Mouse (Mus musculus): ENCODE measurements around the gene Dydc1. TPM values are rescaled to one million over a fixed set of nuclear protein-coding genes. Genes with fewer than 3 reads are reported as not detected.

The Dydc1 gene
- under 1 TPM in 1 of 2 experiments, not detected in 1; 0.49 TPM for total RNA-seq (2021)
- long read RNA-seq, experiment 1: 0 reads
- long read RNA-seq, experiment 2: 0 reads

GRCm38 (mm10) chr14:41072229-41072943 is at the start of gene Dydc1:
Dydc1 (plus strand) TSS chr14:41072911.
- DNase-seq: peak; percentile 79 to 81

- no peak for DNase-seq
These were observed 47.6 kb upstream of the Dydc1 start for GRCm38 (mm10) chr14:41025087-41025486.

- DNase-seq: no peak
These were observed 47.0 kb upstream of the Dydc1 start for GRCm38 (mm10) chr14:41025594-41026284.

- DNase-seq: no peak
These were observed 43.4 kb upstream of the Dydc1 start for GRCm38 (mm10) chr14:41029303-41029702.

- DNase-seq: no peak
These were observed 41.7 kb upstream of the Dydc1 start for GRCm38 (mm10) chr14:41030989-41031513.

- peak; percentile 68 to 86 for DNase-seq
These were observed 39.3 kb upstream of the Dydc1 start for GRCm38 (mm10) chr14:41033135-41034110.

- DNase-seq: peak; percentile 65 to 74
These were observed 37.4 kb upstream of the Dydc1 start for GRCm38 (mm10) chr14:41035146-41035798.

GRCm38 (mm10) chr14:41047402-41047801 is 25.3 kb upstream of the Dydc1 start:
- DNase-seq: no peak

GRCm38 (mm10) chr14:41050471-41050870 is 22.2 kb upstream of the Dydc1 start:
- DNase-seq: no peak

- peak; percentile 31 to 43 for DNase-seq
These were observed 20.2 kb upstream of the Dydc1 start for GRCm38 (mm10) chr14:41052481-41052880.

GRCm38 (mm10) chr14:41053190-41053589 is 19.5 kb upstream of the Dydc1 start:
- DNase-seq: peak in 1 of 2 experiments; percentile 14

- no peak for DNase-seq
These were observed 7.5 kb upstream of the Dydc1 start for GRCm38 (mm10) chr14:41065168-41065567.

GRCm38 (mm10) chr14:41066416-41066815 is 6.3 kb upstream of the Dydc1 start:
- no peak for DNase-seq

GRCm38 (mm10) chr14:41069108-41069507 is 3.6 kb upstream of the Dydc1 start, which contains the start of gene Dydc2:
Dydc2 (minus strand) TSS chr14:41069208.
- no peak for DNase-seq

- DNase-seq: no peak
These were observed 2.4 kb upstream of the Dydc1 start for GRCm38 (mm10) chr14:41070343-41070742.

- DNase-seq: no peak
These were observed 199 bp downstream of the Dydc1 start for GRCm38 (mm10) chr14:41072944-41073275.

GRCm38 (mm10) chr14:41082408-41082807 is 9.7 kb downstream of the Dydc1 start:
- no peak for DNase-seq

- DNase-seq: peak; percentile 27 to 43
These were observed 14.8 kb downstream of the Dydc1 start for GRCm38 (mm10) chr14:41087509-41087908.

GRCm38 (mm10) chr14:41090777-41091176 is 18.1 kb downstream of the Dydc1 start:
- DNase-seq: peak; percentile 15 to 42

GRCm38 (mm10) chr14:41094114-41094513 is 21.4 kb downstream of the Dydc1 start:
- DNase-seq: no peak

- no peak for DNase-seq
These were observed 23.7 kb downstream of the Dydc1 start for GRCm38 (mm10) chr14:41096296-41096860.

Measured in adrenal gland, postnatal 36 days (tissue).